Mouse (Mus musculus): ENCODE results near the gene Cxcl2. TPM values are rescaled to one million over a fixed set of nuclear protein-coding genes. Genes with fewer than 3 reads are reported as not detected.

Gene Cxcl2
- polyA plus RNA-seq, 2 experiments: 0.03 TPM; not detected in 1

GRCm38 (mm10) chr5:90877173-90877512 lies 26.5 kb upstream of the Cxcl2 start:
- Histone ChIP-seq H3K27me3 (ENCODE audit: control insufficient read depth, insufficient read depth, low read length) (no peaks in the 10 kb centered on the region), H3K36me3 (replicated peaks; ENCODE audit: control insufficient read depth, insufficient read depth, low read depth) (no peaks in the 10 kb centered on the region), H3K4me1 (replicated peaks; ENCODE audit: control insufficient read depth in 2 of 2, insufficient read depth in 2 of 2, low read length in 1 of 2) (peaks cover 0 to 2% of the 10 kb centered on the region in 2 experiments; a peak in 1 of 4 replicates), H3K4me3 (ENCODE audit: insufficient read depth in 1 of 2, low read depth in 2 of 2, low read length in 2 of 2) (no peak overlapping the region), H3K27ac (no peak overlapping the region), H3K4me2 (ENCODE audit: low read depth) (no peak overlapping the region), H3K9ac (replicated peaks) (no peak overlapping the region), H3K9me3 (ENCODE audit: control insufficient read depth, low read length) (no peaks in the 10 kb centered on the region)
- ATAC-seq (ENCODE audit: insufficient read depth) (no peak), DNase-seq (ENCODE audit: low read depth in 3 of 3, low spot score in 3 of 3) (no peak)
- no peak for TF ChIP-seq EP300 (IDR thresholded peaks at IDR 0.05; ENCODE audit: low read depth)
- TF ChIP-seq CTCF (IDR thresholded peaks at IDR 0.05; ENCODE audit: low read depth): no peak

- Histone ChIP-seq H3K27me3 (ENCODE audit: control insufficient read depth, insufficient read depth, low read length) (no peaks in the 10 kb centered on the region), H3K9ac (replicated peaks) (no peak overlapping the region), H3K36me3 (replicated peaks; ENCODE audit: control insufficient read depth, insufficient read depth, low read depth) (no peaks in the 10 kb centered on the region), H3K9me3 (ENCODE audit: control insufficient read depth, low read length) (no peaks in the 10 kb centered on the region), H3K27ac (no peak overlapping the region), H3K4me2 (ENCODE audit: low read depth) (no peak overlapping the region), H3K4me3 (ENCODE audit: insufficient read depth in 1 of 2, low read depth in 2 of 2, low read length in 2 of 2) (no peak overlapping the region), H3K4me1 (replicated peaks; ENCODE audit: control insufficient read depth in 2 of 2, insufficient read depth in 2 of 2, low read length in 1 of 2) (peaks cover 0 to 2% of the 10 kb centered on the region in 2 experiments; a peak in 2 of 4 replicates)
- 39% methylated on average over 3 of the region's 3 CpGs for WGBS (ENCODE audit: insufficient replicate concordance)
- DNase-seq (ENCODE audit: low read depth in 3 of 3, low spot score in 3 of 3) (no peak), ATAC-seq (ENCODE audit: insufficient read depth) (no peak)
- no peak for TF ChIP-seq EP300 (IDR thresholded peaks at IDR 0.05; ENCODE audit: low read depth)
- TF ChIP-seq CTCF (IDR thresholded peaks at IDR 0.05; ENCODE audit: low read depth): no peak
Measured at GRCm38 (mm10) chr5:90879307-90880014, 24.2 kb upstream of the Cxcl2 start.

GRCm38 (mm10) chr5:90880335-90880850 lies 23.3 kb upstream of the Cxcl2 start:
- ATAC-seq (ENCODE audit: insufficient read depth) (no peak), DNase-seq (ENCODE audit: low read depth in 3 of 3, low spot score in 3 of 3) (no peak)
- Histone ChIP-seq H3K9ac (replicated peaks) (no peak overlapping the region), H3K4me3 (ENCODE audit: insufficient read depth in 1 of 2, low read depth in 2 of 2, low read length in 2 of 2) (no peak overlapping the region), H3K27me3 (ENCODE audit: control insufficient read depth, insufficient read depth, low read length) (no peaks in the 10 kb centered on the region), H3K36me3 (replicated peaks; ENCODE audit: control insufficient read depth, insufficient read depth, low read depth) (no peaks in the 10 kb centered on the region), H3K9me3 (ENCODE audit: control insufficient read depth, low read length) (no peaks in the 10 kb centered on the region), H3K27ac (no peak overlapping the region), H3K4me1 (replicated peaks; ENCODE audit: control insufficient read depth in 2 of 2, insufficient read depth in 2 of 2, low read length in 1 of 2) (peaks cover 0 to 2% of the 10 kb centered on the region in 2 experiments; a peak in 2 of 4 replicates), H3K4me2 (ENCODE audit: low read depth) (no peak overlapping the region)
- WGBS (ENCODE audit: insufficient replicate concordance): 67% methylated on average over 7 of the region's 7 CpGs
- TF ChIP-seq CTCF (IDR thresholded peaks at IDR 0.05; ENCODE audit: low read depth) (no peak), EP300 (IDR thresholded peaks at IDR 0.05; ENCODE audit: low read depth) (no peak)

DNA sequence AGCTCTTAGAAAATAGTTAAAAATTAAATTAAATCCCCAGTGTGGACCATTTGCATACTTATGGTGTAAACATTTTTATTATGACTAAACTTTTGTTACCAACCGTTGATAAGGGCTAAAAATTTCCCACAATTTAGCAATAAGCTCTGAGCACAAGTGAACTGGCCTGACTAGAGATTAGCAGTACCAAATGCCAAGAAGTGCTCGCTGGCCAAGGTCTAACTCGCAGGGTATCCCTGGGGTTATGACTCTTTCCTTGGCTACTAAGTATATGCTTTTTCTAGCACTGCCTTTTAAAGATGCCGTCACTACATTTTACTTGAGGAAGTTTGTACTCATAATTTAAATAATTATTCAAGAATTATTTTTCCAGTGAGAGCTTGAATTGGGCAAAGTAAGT lies 22.6 kb upstream of the Cxcl2 start:
- H3K9ac ChIP-seq (replicated peaks): no peak overlapping the region
- H3K9me3 ChIP-seq (ENCODE audit: control insufficient read depth, low read length): no peaks in the 10 kb centered on the region
- ATAC-seq (ENCODE audit: insufficient read depth) (no peak), DNase-seq (ENCODE audit: low read depth in 3 of 3, low spot score in 3 of 3) (no peak)
- no peak overlapping the region for H3K4me2 ChIP-seq (ENCODE audit: low read depth)
- peaks cover 0 to 2% of the 10 kb centered on the region in 2 experiments; a peak in 2 of 4 replicates for H3K4me1 ChIP-seq (replicated peaks; ENCODE audit: control insufficient read depth in 2 of 2, insufficient read depth in 2 of 2, low read length in 1 of 2)
- no peak for TF ChIP-seq CTCF (IDR thresholded peaks at IDR 0.05; ENCODE audit: low read depth)
- no peak for TF ChIP-seq EP300 (IDR thresholded peaks at IDR 0.05; ENCODE audit: low read depth)
- no peaks in the 10 kb centered on the region for H3K36me3 ChIP-seq (replicated peaks; ENCODE audit: control insufficient read depth, insufficient read depth, low read depth)
- H3K27ac ChIP-seq: no peak overlapping the region
- 70% methylated on average over 4 of the region's 4 CpGs for WGBS (ENCODE audit: insufficient replicate concordance)
- no peak overlapping the region for H3K4me3 ChIP-seq (ENCODE audit: insufficient read depth in 1 of 2, low read depth in 2 of 2, low read length in 2 of 2)
- H3K27me3 ChIP-seq (ENCODE audit: control insufficient read depth, insufficient read depth, low read length): no peaks in the 10 kb centered on the region

DNA sequence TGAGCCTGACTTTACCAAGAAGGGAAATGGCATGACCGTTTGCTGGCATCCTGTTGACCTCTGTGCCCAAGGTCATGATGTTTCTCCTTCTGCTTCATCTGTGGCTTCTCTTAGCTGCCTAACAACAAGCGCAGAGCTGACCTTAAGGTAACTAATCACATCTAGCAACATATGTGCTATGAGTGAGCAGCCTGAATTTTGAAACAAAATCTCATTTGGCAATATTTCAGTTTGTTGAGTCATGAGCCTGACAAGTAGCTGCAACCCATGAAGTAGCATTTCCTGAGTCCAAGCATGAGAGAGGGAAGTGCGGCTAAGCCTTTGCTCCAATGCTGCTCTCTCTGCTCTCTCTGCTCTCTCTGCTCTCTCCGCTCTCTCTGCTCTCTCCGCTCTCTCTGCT lies 22.0 kb upstream of the Cxcl2 start:
- H3K4me1 ChIP-seq (replicated peaks; ENCODE audit: control insufficient read depth in 2 of 2, insufficient read depth in 2 of 2, low read length in 1 of 2): peaks cover 0 to under 1% of the 10 kb centered on the region in 2 experiments; a peak in 2 of 4 replicates
- 69% methylated on average over 5 of the region's 5 CpGs for WGBS (ENCODE audit: insufficient replicate concordance)
- H3K36me3 ChIP-seq (replicated peaks; ENCODE audit: control insufficient read depth, insufficient read depth, low read depth): no peaks in the 10 kb centered on the region
- H3K27me3 ChIP-seq (ENCODE audit: control insufficient read depth, insufficient read depth, low read length): no peaks in the 10 kb centered on the region
- DNase-seq (ENCODE audit: low read depth in 3 of 3, low spot score in 3 of 3): no peak
- H3K4me3 ChIP-seq (ENCODE audit: insufficient read depth in 1 of 2, low read depth in 2 of 2, low read length in 2 of 2): no peak overlapping the region
- no peak overlapping the region for H3K9ac ChIP-seq (replicated peaks)
- TF ChIP-seq CTCF (IDR thresholded peaks at IDR 0.05; ENCODE audit: low read depth) (no peak), EP300 (IDR thresholded peaks at IDR 0.05; ENCODE audit: low read depth) (no peak)
- no peak overlapping the region for H3K4me2 ChIP-seq (ENCODE audit: low read depth)
- ATAC-seq (ENCODE audit: insufficient read depth): no peak
- H3K9me3 ChIP-seq (ENCODE audit: control insufficient read depth, low read length): no peaks in the 10 kb centered on the region
- H3K27ac ChIP-seq: no peak overlapping the region

Measured in liver, embryonic 14.5 days (tissue).